Mouse (Mus musculus): ENCODE measurements at regions not wholly inside any gene's neighbourhood (a gene's known extent, or its start where the extent isn't known, plus 50 kb on each side); places are given as distances from the start of the nearest gene placed in this dataset.
"Not testable (repeated sequence)": the region's sequence is repeated elsewhere in the genome, so short reads cannot be mapped to it uniquely, and the experiment has no call there.

GRCm38 (mm10) chr2:85280580-85280979 lies 58.5 kb downstream of the Olfr987 start:
- no peak for DNase-seq

- peak in 1 of 2 experiments; percentile 2 for DNase-seq
These were observed 61.0 kb downstream of the Olfr987 start for GRCm38 (mm10) chr2:85278128-85278527.

GRCm38 (mm10) chr2:85277433-85277832 lies 61.7 kb downstream of the Olfr987 start:
- no peak for DNase-seq

GRCm38 (mm10) chr2:85266813-85267212 lies 69.8 kb upstream of the Lrrc55 start:
- DNase-seq, result not testable (repeated sequence)

GRCm38 (mm10) chr2:85265667-85266066 lies 68.7 kb upstream of the Lrrc55 start:
- no peak for DNase-seq

- no peak for DNase-seq
These were observed 68.1 kb upstream of the Lrrc55 start for GRCm38 (mm10) chr2:85265037-85265524.

- no peak for DNase-seq
These were observed 60.4 kb upstream of the Lrrc55 start for GRCm38 (mm10) chr2:85257356-85257755.

GRCm38 (mm10) chr2:85255610-85256009 lies 58.6 kb upstream of the Lrrc55 start:
- no peak for DNase-seq

- DNase-seq, result no peak
These were observed 55.6 kb upstream of the Lrrc55 start for GRCm38 (mm10) chr2:85252343-85253285.

GRCm38 (mm10) chr2:85250026-85250560 lies 53.1 kb upstream of the Lrrc55 start:
- DNase-seq, result no peak
